ENCODE assay signal across 25 mouse cellular contexts in the genomic region with DNA sequence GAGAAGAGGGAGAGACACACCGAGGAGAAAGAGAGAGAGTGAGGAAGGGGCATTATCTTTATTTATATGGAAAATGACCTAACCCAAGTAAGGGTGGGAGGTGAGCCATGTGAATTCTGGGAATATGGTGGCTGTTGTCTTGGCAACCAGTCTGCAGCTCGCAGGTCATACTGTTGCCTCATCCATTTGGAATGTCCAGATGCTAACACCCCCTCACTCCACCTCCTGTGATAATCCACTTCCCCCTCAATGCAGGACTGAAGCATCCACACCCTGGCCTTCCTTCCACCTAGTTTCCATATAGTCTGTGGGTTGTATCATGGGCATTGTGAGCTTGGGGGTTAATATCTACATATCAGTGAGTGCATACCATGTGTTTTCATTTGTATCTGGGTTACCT. TPM values are rescaled to one million over a fixed set of nuclear protein-coding genes. Genes with fewer than 3 reads are reported as not detected.
"Had no signal": no experiment of that assay in that cellular context is flagged by ENCODE, and none has a peak within 500 bp of the region (broad histone marks: within the 10 kb centered on the region; RNA-seq: fewer than 3 reads in every experiment).

No protein-coding gene starts in this region.

- H3K9me3 ChIP-seq: lung, embryonic 15.5 days; megakaryocyte, embryonic 14.5 days; midbrain, embryonic 13.5 days; midbrain, embryonic 15.5 days; neural tube, embryonic 12.5 days had no signal

- H3K4me1 ChIP-seq: lung, embryonic 15.5 days; megakaryocyte, embryonic 14.5 days; midbrain, embryonic 13.5 days; midbrain, embryonic 15.5 days; neural tube, embryonic 12.5 days had no signal

- H3K27ac ChIP-seq: lung, embryonic 15.5 days; macrophage; midbrain, embryonic 13.5 days; midbrain, embryonic 15.5 days; neural tube, embryonic 12.5 days had no signal

- H3K4me3 ChIP-seq: lung, embryonic 15.5 days; megakaryocyte, embryonic 14.5 days; midbrain, embryonic 13.5 days; midbrain, embryonic 15.5 days; neural tube, embryonic 12.5 days had no signal

- H3K9ac ChIP-seq: liver, postnatal 0 days; lung, embryonic 15.5 days; midbrain, embryonic 13.5 days; midbrain, embryonic 15.5 days; neural tube, embryonic 12.5 days had no signal

- DNase-seq: liver, postnatal 0 days; lung, adult 2 months; lung, postnatal 14 days; lung, postnatal 36 days; right cerebral cortex, postnatal 25 days; right cerebral cortex, postnatal 4 days; thymus, adult 18-20 months; thymus, postnatal 14 days; thymus, postnatal 36 days had no signal

- H3K36me3 ChIP-seq: lung, embryonic 15.5 days; midbrain, embryonic 13.5 days; midbrain, embryonic 15.5 days; neural tube, embryonic 12.5 days had no signal

- H3K4me2 ChIP-seq: lung, embryonic 15.5 days; midbrain, embryonic 11.5 days; midbrain, embryonic 13.5 days; midbrain, embryonic 15.5 days; neural tube, embryonic 12.5 days had no signal

- ATAC-seq: liver, postnatal 0 days; lung, postnatal 0 days; midbrain, embryonic 13.5 days; midbrain, embryonic 15.5 days had no signal

- H3K27me3 ChIP-seq: lung, embryonic 15.5 days; megakaryocyte, embryonic 14.5 days; midbrain, embryonic 13.5 days; midbrain, embryonic 15.5 days; neural tube, embryonic 12.5 days had no signal

RNA-seq across cellular contexts. Expression of gene Cyp4f18, which starts 10.4 kb away (rescaled TPM):
- total RNA-seq: midbrain, postnatal 0 days had no signal

RNA-seq across cellular contexts. Expression of gene Olfr372, which starts 21.2 kb away (rescaled TPM):
- total RNA-seq: megakaryocyte progenitor cell, adult 5-6 weeks; midbrain, postnatal 0 days; monocyte, adult 5-6 weeks had no signal
- polyA plus RNA-seq: liver, postnatal 0 days; lung, adult 2 months; lung, embryonic 15.5 days; lung, postnatal 0 days; macrophage; midbrain, embryonic 11.5 days; midbrain, embryonic 13.5 days; midbrain, embryonic 15.5 days; midbrain, postnatal 0 days; neural tube, embryonic 12.5 days; neural tube, embryonic 14.5 days; small intestine, adult 2 months; stomach, embryonic 14.5 days; stomach, embryonic 16.5 days; thymus, postnatal 0 days had no signal
